Mouse (Mus musculus): ENCODE results near the gene Tnik.

The Tnik gene

GRCm38 (mm10) chr3:28263948-28264840 is 1.2 kb downstream of the Tnik start:
- in situ Hi-C loops (cut with MseI, MboI): no loop called here

- in situ Hi-C loops (cut with MseI, MboI): no loop called here
Observed at GRCm38 (mm10) chr3:28264841-28265150, 1.8 kb downstream of the Tnik start.

- in situ Hi-C loops (cut with MseI, MboI): no loop called here
Observed at GRCm38 (mm10) chr3:28265183-28265582, 2.2 kb downstream of the Tnik start.

GRCm38 (mm10) chr3:28265656-28266055 is 2.6 kb downstream of the Tnik start:
- in situ Hi-C loops (cut with MseI, MboI): no loop called here

GRCm38 (mm10) chr3:28267211-28267610 is 4.2 kb downstream of the Tnik start:
- in situ Hi-C loops (cut with MseI, MboI): no loop called here

GRCm38 (mm10) chr3:28269716-28270115 is 6.7 kb downstream of the Tnik start:
- in situ Hi-C loops (cut with MseI, MboI): no loop called here

- in situ Hi-C loops (cut with MseI, MboI): no loop called here
Observed at GRCm38 (mm10) chr3:28271884-28272283, 8.9 kb downstream of the Tnik start.

- in situ Hi-C loops (cut with MseI, MboI): no loop called here
Observed at GRCm38 (mm10) chr3:28274763-28275162, 11.7 kb downstream of the Tnik start.

GRCm38 (mm10) chr3:28289693-28290092 is 26.7 kb downstream of the Tnik start:
- in situ Hi-C loops (cut with MseI, MboI): no loop called here

GRCm38 (mm10) chr3:28301378-28301777 is 38.4 kb downstream of the Tnik start:
- in situ Hi-C loops (cut with MseI, MboI): no loop called here

- in situ Hi-C loops (cut with MseI, MboI): no loop called here
Observed at GRCm38 (mm10) chr3:28303915-28304314, 40.9 kb downstream of the Tnik start.

GRCm38 (mm10) chr3:28306852-28307251 is 43.8 kb downstream of the Tnik start:
- in situ Hi-C loops (cut with MseI, MboI): no loop called here

- in situ Hi-C loops (cut with MseI, MboI): no loop called here
Observed at GRCm38 (mm10) chr3:28314438-28314837, 51.4 kb downstream of the Tnik start.

- in situ Hi-C loops (cut with MseI, MboI): no loop called here
Observed at GRCm38 (mm10) chr3:28317339-28317738, 54.3 kb downstream of the Tnik start.

GRCm38 (mm10) chr3:28321635-28322034 is 58.6 kb downstream of the Tnik start:
- in situ Hi-C loops (cut with MseI, MboI): no loop called here

- in situ Hi-C loops (cut with MseI, MboI): no loop called here
Observed at GRCm38 (mm10) chr3:28325613-28326233, 62.7 kb downstream of the Tnik start.

- in situ Hi-C loops (cut with MseI, MboI): no loop called here
Observed at GRCm38 (mm10) chr3:28332316-28332715, 69.3 kb downstream of the Tnik start.

- in situ Hi-C loops (cut with MseI, MboI): no loop called here
Observed at GRCm38 (mm10) chr3:28333869-28334268, 70.9 kb downstream of the Tnik start.

GRCm38 (mm10) chr3:28334547-28334946 is 71.5 kb downstream of the Tnik start:
- in situ Hi-C loops (cut with MseI, MboI): no loop called here

- in situ Hi-C loops (cut with MseI, MboI): no loop called here
Observed at GRCm38 (mm10) chr3:28340071-28340470, 77.1 kb downstream of the Tnik start.

- in situ Hi-C loops (cut with MseI, MboI): no loop called here
Observed at GRCm38 (mm10) chr3:28343204-28343603, 80.2 kb downstream of the Tnik start.

- in situ Hi-C loops (cut with MseI, MboI): no loop called here
Observed at GRCm38 (mm10) chr3:28343661-28344060, 80.6 kb downstream of the Tnik start.

GRCm38 (mm10) chr3:28345446-28345845 is 82.4 kb downstream of the Tnik start:
- in situ Hi-C loops (cut with MseI, MboI): no loop called here

Data from mouse trophoblast stem cell (cell line).